18 mouse cellular contexts compared by ENCODE assay signal in genomic region chr2:80771176-80771575, GRCm38 (mm10).
DNase-seq lines count a peak whose midpoint lies in the region; ATAC-seq and TF ChIP-seq lines count a peak whose summit lies in the region.
"Had no signal": no experiment of that assay in that cellular context is flagged by ENCODE, and none has a peak within 500 bp of the region (broad histone marks: within the 10 kb centered on the region; RNA-seq: fewer than 3 reads in every experiment).

No protein-coding gene starts in this region.

- TF ChIP-seq CTCF in kidney, postnatal 0 days (IDR thresholded peaks at IDR 0.05; ENCODE audit: low read depth) = no peak

- peak; percentile 30 to 33 for DNase-seq in cerebellum, postnatal 25 days
- no peak for DNase-seq in cerebellum, adult 11 months
- peak; percentile 44 for DNase-seq in kidney, postnatal 0 days (ENCODE audit: low spot score)
- no peak for DNase-seq in kidney, adult 18-20 months
- DNase-seq in right cerebral cortex, adult 2 months (ENCODE audit: low spot score in 2 of 2) = peak; percentile 13 to 24
- DNase-seq in right cerebral cortex, postnatal 10 days (ENCODE audit: low spot score in 2 of 2) = no peak
- DNase-seq in thymus, adult 18-20 months = no peak
- DNase-seq: adrenal gland, adult 2 months; gastrocnemius, postnatal 10 days; heart, postnatal 4 days; liver, embryonic 13.5 days; thymus, postnatal 4 days had no signal

- H3K4me2 ChIP-seq in kidney, postnatal 0 days (ENCODE audit: low read length) = no peak overlapping the region
- H3K4me2 ChIP-seq: liver, embryonic 13.5 days; neural tube, embryonic 15.5 days had no signal

- H3K27ac ChIP-seq in kidney, postnatal 0 days = no peak overlapping the region
- H3K27ac ChIP-seq: hindbrain, postnatal 0 days; liver, embryonic 13.5 days; midbrain, embryonic 10.5 days; neural tube, embryonic 15.5 days had no signal

- H3K36me3 ChIP-seq in kidney, postnatal 0 days (ENCODE audit: insufficient read depth, low read length) = no peaks in the 10 kb centered on the region
- H3K36me3 ChIP-seq: liver, embryonic 13.5 days; midbrain, embryonic 10.5 days; neural tube, embryonic 15.5 days had no signal

- WGBS in kidney, postnatal 0 days = 35% methylated on average over 5 of the region's 5 CpGs

- ATAC-seq in kidney, postnatal 0 days (replicated peaks; ENCODE audit: low FRiP score, low read depth) = no peak
- ATAC-seq in megakaryocyte progenitor cell, adult 5-6 weeks (replicated peaks; ENCODE audit: poor library complexity) = no peak
- ATAC-seq: forebrain, embryonic 16.5 days; hindbrain, postnatal 0 days; lung, postnatal 0 days had no signal

- no peak overlapping the region for H3K9ac ChIP-seq in kidney, postnatal 0 days (ENCODE audit: low read depth, low read length)
- H3K9ac ChIP-seq: liver, embryonic 13.5 days; neural tube, embryonic 15.5 days had no signal

- no peaks in the 10 kb centered on the region for H3K4me1 ChIP-seq in kidney, postnatal 0 days (replicated peaks; ENCODE audit: insufficient read depth, low read length)
- H3K4me1 ChIP-seq: liver, embryonic 13.5 days; midbrain, embryonic 10.5 days; neural tube, embryonic 15.5 days had no signal

- H3K4me3 ChIP-seq in kidney, postnatal 0 days (replicated peaks; ENCODE audit: low read depth, low read length) = no peak overlapping the region
- H3K4me3 ChIP-seq: liver, embryonic 13.5 days; midbrain, embryonic 10.5 days; neural tube, embryonic 15.5 days had no signal

- H3K27me3 ChIP-seq in kidney, postnatal 0 days (ENCODE audit: insufficient read depth, low read length) = no peaks in the 10 kb centered on the region
- H3K27me3 ChIP-seq: liver, embryonic 13.5 days; neural tube, embryonic 15.5 days had no signal

- no peaks in the 10 kb centered on the region for H3K9me3 ChIP-seq in kidney, postnatal 0 days (replicated peaks; ENCODE audit: low read length)
- H3K9me3 ChIP-seq: liver, embryonic 13.5 days; midbrain, embryonic 10.5 days; neural tube, embryonic 15.5 days had no signal

Comparison
In these comparisons a context has a peak if more than half of its experiments do, and no peak if none do; other contexts are left out.
1. DNase-seq: peak in cerebellum, postnatal 25 days (2 of 2), kidney, postnatal 0 days (single experiment) and right cerebral cortex, adult 2 months (2 of 2); none in cerebellum, adult 11 months (single experiment), kidney, adult 18-20 months (single experiment), right cerebral cortex, postnatal 10 days (0 of 2) and thymus, adult 18-20 months (0 of 2).